Mouse (Mus musculus) ovary, postnatal 14 days (tissue): Measurements from ENCODE around the gene Ccdc28b.
A peak's percentile ranks its signal among the peaks of the same experiment; 100 is the strongest.

ENCODE experiments used
- DNase-seq: peaks from one replicate; pipeline ENCODE4 v3.0.0; 2022; ENCODE audit warnings: low spot score

Ccdc28b gene

DNA sequence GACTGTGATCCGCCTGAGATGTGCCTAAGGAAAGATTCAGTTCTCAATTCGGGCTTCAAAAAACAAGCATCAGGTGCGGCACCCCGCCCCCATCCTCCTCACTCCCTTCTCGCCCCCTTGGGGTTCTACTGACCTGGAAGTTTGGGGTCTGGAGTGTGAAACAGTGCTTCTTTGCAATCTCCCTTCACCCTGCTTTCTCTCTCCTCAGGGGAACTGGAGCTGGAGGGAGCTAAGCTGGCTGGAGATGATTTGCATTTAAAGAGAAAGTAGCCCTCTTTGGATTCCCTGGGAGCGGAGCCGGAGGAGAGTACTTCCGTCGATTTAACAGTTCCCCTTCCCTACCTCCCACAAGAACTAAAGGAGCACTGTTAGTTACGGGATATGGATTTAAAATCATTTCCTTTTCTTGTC lies at the start of gene Ccdc28b:
Gene Ccdc28b, minus strand, starts transcription at position 267 of the 411 bp plus-strand sequence.
- DNase-seq, result no peak

DNA sequence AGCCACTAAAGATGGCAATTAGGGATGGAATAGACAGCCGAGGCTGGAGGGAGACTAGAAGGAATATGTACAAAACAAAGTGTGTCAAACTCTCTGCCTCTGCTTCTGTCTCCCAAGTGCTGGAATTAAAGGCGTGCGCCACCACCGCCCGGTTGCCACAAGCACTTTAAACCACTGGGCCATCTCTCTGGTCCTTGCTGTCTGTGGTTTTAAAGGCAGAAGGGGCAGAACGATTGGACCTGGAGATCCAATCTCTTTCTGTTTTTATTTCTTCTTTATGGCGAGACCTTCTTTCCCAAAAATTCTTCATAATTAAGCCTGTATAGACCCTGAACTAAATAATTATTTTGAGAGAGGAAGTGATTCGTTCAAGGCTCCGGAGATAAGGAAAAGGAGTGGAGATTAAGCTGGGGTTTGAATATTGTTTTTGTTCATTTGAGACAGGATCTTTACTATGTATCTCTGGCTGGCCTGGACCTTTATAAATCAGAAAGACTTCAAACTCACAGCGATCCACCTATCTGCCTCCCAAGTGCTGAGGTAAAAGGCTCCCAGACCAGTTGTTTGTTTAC lies 49.2 kb upstream of the Ccdc28b start:
- no peak for DNase-seq

DNA sequence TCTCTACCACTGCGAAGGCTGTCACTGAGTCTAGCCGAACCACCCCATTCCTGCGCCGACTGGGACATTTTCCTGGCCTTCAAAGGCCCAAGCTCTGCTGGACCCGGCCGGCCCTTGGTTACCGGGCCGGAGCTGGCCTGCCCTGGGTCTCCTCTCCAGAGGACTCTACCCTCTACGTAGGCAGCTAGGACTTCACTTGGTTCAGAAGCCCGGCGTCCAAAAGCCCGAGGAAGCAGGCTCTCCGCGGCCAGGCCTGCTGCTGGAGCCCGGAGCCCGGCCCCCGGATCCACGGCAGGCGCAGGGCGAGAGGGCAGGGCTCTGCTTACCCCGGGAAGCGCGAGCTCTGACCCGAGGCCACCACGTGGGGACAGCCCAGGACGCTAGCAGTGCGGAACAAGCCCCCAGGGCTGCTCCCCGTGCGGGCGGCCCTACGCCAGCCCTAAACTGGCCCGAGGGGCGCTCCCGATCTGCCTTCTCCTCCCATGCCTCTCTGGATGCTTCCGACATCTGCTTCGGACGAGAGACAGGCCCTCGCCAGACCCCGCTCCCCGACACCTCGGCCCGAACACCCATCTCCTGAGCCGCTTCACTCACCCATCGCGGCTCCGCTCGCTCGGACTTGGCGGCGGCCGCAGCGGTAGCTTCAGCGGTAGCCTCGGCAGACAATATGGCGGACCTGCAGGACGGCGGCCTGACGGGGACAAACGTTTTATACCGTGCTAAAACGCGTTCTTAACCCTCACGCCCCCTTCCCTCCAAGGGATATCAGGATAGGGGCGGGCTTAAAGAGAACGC lies 48.5 kb upstream of the Ccdc28b start, which contains the start of gene Kpna6:
Gene Kpna6, minus strand, starts transcription at position 685 of the 795 bp plus-strand sequence.
- DNase-seq, result peak; percentile 88

DNA sequence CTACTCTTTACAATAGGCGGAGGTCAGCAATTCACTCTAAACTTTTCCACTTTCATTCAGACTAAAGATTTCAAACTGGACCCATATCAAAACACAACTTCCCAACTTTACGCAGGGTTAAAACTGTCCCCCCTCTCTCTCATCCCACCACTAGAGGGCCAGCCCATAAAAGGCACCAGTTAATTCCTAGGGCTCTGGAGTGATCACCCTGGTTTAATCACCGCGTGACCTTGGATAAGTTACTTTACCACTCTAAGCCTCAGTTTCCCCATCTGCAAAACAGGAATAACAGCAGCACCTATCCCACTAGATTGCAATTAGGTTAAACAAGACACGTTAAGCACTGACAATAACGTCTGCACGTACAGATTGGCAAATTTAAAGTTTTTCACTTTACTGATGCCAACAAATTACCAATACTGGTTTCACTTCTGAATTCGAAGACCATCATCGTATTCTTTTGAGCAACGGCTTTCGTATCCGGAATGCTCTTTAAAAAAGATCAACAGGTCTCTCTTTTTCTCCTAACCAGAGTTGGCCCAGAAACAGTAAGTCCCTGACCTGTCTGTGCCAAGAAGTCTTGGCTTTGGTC lies 47.8 kb upstream of the Ccdc28b start:
- DNase-seq, result peak; percentile 24

DNA sequence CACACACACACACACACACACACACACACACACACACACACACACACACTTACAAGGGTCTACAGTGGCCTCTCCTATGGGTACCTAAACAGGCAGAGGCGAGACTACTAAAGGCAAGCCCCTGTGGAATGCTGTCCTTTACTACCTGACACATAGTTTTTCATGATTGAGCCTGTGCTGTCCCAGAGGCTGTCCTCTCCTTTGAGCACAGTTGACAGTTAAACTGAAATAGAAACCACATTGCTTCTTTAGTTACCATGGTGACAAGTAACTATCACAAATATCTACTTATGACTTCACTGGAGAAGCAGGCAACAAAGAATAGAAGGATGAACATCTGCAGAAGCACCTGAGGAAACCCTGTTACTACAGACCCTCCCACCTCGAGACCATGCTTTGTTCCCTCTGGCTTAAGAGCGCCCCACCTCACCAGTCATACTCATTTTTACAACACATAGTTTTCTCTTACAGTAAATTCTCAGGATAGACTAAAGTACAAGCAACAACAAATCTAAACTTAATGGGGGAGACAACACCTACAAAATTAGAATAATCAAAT lies 38.6 kb upstream of the Ccdc28b start:
- no peak for DNase-seq

DNA sequence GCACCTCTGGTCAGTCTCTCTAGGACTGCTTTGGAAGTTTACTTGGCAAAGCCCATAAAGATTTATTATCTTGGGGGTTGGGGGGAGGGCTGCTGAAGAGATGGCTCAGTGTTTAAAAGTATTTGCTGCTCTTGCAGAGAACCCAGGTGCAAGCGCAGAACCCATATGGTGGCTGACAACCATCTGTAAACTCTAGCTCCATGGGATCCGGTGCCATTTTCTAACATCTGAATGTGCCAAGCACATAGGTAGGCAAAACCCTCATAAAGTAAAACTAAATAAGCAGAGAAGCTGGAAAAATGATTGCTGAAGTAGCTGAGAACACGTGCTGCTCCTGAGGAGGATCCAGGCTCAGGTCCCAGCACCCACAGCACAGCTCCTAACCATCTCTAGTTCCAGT lies 37.8 kb upstream of the Ccdc28b start:
- DNase-seq, result no peak

DNA sequence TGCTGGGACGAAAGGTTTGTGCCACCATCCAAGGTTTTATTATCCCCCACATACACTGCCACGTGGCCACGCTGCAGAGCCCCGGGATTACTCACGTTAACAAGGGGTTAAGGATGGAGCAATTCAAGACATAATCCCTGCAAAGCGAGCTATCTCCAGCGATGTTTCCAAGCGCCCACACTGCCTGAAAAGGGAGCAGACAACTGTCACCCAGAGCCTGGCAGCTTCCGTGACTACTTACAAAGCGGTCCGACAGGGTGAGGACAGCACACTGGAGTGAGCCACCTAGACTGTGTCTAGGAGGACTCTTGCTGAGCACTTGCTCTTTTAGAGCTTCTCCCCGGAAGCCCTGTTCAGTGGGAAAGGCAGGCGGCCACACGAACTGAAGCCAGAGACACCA lies 31.0 kb upstream of the Ccdc28b start:
- DNase-seq, result no peak

DNA sequence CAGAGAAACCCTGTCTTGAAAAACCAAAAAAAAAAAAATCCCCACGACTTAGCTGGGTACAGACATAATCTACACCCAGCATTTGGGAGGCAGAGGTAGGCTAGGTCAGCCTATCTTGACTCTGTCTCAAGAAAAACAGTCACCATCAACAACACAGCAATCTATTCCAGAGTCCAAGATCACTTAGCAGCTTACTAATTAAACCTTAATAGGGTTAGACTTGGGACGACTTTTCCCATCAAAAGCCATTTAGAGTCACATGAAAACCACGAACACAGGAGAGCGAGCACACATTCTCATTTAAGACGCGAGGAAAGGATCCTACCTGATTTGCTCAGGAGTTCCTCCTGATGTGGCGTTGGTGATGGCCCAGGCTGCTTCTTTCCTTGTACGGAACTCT lies 26.6 kb upstream of the Ccdc28b start:
- no peak for DNase-seq

DNA sequence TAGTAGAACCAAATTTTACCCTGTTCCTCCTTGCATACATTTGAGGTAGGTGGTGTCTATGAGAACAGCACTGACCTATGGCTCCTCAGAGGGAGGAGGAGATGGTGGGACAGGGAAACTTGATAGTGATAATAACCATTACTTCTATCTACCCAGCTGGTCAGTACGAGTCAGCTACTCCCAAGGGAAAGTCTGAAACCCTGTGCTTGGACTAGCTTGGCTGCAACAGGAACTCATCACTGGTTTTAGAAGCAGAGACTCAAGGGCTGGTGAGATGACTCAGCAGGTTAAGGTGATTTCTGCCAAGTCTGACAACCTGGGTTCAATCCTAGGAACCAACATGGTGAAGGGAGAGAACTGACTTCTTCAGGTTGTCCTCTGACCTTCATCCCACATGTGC lies 24.9 kb upstream of the Ccdc28b start:
- no peak for DNase-seq

DNA sequence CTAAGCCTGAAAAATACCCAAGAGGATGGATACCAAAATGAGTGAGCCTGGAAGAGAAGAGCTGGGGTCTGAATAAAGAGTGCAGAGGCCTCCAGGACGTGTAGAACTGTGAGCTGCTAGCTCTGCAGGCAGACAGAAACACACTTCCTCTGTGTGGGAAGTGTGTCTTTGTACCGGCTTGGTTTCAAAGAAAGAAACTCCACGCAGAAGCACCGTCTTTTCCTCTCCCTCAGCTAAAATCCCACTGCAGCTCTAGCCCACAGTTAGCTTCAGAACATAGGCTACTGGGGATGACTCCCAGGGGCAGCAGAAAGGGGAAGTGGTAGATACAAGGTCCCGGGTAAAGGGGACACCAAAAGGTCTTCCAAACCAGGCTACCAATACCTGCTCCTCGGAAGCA lies 21.5 kb upstream of the Ccdc28b start:
- DNase-seq, result no peak

DNA sequence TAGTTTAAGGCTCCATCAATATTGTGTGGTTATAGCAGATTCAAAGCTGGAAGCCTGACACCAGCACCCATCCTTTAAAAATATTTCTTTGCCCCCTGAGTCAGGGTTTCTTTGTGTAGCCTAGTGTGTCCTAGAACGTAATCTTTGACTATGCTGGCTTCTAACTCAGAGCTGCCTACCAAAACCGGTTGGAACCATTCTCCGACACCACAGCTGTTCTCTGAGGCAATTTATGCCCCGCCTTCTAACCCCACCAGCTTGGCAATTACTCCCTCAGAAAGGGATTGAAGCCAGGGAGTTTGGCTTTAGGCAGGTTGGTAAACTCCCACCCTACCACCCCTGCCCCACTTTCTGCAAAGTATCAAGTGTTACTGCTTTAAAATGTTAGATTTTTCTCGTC lies 18.0 kb upstream of the Ccdc28b start:
- no peak for DNase-seq

DNA sequence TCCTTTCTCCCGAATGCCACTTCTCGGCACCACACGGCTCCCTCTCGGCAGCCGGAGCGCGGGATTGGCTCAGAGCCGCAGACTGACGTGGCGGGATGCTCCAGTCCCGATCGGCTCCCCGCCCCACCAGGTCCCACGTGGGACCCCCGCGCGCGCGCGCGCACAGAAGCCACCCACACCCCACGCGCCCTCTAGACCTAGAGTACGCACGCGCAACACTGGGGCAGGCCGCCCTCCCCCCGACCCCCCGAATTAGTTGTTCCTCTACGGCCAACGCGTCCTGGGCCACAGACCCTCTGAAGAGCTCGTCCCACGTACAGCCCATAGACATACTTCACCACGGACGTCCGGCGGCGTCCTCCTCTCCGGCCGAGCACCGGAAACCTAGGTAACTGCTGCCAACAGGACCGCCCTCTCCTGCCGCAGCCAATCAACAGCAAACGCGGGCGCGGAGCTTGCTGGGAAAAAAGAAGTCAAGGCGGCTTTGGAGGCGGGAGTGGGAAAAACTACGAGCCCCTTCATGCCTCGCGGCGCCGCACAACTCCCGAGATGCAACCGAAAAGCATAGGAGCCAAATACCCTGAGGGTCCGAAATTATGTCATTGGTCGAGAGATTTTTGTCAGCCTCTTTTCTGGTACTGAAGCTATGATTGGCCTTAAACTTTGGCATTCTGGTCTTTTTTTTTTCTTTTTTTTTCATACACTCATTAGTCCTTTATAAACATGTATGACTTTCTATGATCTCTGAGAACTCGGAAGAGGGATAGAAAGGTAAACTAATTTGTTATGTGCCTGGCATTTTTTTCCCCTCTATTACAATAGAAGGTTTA lies 17.1 kb upstream of the Ccdc28b start, which contains the start of gene Txlna:
Gene Txlna, minus strand, starts transcription at position 428 of the 830 bp plus-strand sequence.
- peak; percentile 89 for DNase-seq

DNA sequence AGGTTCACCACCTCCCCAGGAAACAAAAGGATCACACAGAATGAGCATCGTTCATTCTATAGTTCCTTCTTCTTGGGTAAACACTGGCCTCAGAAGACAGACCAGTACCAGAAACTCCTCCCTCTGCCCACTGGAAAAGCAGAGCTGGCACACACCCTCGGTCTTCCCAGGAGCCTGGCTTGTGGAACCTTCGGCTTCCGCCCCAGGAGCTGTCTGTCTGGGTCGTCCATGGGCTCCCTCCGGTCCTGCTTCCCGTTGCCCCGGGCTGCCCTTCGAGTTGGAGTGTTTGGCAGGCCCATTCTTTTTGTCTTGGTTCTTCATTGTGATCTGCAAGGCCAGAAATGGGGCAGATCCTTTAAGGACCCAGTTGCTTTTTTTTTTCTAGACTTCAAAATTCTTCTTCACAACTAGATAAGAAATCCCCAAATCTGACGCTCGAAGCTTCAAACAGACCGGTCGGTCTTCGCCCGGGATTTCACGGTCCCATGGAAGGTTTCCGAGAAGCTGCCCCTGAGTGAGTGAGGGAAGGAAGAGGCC lies 16.4 kb upstream of the Ccdc28b start:
- peak; percentile 21 for DNase-seq

DNA sequence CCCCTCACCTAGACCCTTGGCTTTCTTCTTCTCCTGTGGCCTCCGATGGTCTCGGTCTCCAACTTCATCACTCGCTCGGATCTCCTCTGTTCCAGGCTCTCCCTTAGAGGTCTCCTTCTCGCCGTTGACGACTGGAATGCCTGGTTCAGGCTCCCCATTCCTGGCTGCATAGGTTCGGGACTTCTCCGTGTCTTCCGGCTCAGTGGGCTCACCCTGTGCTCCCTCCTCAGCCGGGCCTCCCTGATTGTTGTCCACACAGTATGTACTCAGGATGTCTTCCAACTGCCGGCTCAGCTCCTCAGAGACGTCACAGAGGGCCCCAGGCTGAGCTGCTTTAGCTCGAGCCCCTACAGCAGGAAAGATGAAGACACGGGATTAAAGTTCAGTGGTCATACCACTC lies 15.5 kb upstream of the Ccdc28b start:
- no peak for DNase-seq

DNA sequence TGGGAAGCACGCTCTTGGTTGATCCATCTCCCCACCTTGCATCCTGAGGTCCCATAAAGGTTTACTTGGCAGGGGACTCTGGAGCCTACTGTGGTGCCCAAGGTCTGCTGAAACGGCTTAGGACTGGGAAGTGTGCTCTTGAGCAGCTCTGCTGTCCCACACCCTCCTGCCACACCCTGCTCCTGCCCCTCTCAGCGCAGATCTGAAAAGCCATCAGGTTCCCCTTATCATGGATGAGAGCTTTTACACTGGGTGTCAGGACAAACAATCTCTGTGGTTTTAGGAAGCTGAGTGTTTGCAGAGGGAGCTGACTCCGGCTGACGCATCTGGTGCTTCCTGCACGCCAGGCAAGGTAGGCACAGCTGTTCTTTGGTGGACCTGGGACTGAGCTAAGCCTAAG lies 10.1 kb upstream of the Ccdc28b start:
- DNase-seq, result no peak

DNA sequence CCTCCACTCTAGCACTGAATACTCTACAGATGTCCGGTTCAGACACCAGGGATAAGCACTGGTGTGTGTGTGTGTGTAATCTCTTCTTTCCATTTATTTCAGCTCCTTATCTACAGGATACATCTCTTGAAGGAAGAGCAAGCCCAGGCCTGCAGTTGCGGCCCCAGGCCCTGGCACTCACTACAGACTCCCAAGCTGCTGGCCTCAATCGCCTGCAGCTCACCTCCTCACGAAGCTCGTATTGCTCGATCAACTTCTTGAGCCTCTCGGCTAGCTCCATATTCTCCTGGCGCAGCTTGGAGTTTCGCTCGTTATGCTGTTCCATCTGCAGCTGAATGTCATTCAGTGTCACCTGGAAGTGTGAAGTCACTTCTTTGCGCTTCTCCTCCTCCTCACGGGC lies 8.1 kb upstream of the Ccdc28b start:
- DNase-seq, result no peak

DNA sequence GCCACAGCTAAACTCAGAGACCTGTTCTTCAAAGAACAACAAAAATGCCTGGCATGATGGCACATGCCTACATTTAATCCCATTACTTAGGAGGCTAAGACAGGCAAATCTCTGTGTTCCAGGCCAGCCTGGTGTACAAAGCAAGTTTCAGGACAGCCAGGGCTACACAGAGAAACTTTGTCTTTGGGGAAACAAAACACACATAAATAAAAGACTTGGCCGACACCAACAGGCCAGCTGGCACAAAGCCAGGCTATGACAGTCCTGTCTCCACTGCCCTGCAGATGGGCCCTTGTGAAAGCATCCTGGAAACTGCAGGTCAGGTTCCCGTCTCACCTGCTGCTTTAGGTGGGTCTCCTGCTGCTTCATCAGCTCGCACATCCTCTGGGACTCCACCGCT lies 7.2 kb upstream of the Ccdc28b start:
- DNase-seq, result no peak

DNA sequence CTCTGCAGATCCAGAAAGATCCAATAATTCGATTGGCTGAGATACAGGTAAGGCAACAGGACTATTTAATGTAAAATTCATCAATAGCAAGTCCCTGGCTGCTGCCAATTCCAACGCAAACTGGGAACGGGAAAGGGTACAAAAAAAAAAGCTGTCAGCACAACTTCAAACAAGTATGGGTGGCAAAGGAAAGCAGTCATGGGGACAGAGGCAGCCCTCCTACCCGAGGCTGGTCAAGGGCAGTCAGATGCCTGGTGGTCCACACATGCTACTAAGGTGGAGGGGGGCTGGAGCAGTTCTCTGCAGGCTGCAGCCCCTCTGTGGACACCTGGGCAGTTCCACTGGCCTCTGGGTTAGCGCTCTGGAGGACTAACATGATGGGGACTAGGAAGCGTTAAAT lies 2.3 kb upstream of the Ccdc28b start:
- no peak for DNase-seq

DNA sequence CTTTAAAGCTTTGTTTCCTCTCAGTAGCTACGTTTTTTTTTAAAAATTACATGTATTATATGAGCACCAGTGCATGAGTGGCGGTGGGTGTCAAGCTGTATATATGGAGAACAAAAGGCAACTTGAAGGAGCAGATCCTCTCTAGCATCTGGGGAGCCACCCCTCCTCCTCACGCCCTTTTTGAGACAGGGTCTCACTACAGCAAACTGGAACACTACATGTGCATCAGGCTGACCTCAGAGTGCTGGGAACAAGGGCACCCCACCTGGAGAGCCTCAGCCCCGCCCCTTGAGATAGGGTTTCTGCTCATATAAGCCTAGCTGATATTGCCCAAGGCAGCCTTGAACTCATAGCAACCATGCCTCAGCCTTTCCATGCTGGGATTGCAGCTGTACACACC lies 1.7 kb upstream of the Ccdc28b start:
- DNase-seq, result no peak

DNA sequence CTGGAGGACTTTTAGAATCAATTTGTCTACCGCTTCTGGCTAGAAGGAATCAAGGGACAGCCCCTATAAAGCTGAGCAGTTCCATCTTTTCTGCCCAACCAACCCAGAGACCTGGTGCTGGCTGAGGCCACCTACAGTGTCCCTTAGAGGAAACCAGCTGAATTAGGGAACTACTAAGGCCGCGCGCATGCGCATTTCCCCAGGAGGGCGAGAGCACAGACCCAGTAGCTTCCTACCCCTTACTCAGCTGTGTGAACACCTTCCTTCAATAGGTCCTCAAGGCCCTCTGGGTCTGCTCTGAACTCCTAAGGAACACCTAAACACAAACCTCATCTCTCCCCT lies 1.3 kb upstream of the Ccdc28b start:
- DNase-seq, result no peak

DNA sequence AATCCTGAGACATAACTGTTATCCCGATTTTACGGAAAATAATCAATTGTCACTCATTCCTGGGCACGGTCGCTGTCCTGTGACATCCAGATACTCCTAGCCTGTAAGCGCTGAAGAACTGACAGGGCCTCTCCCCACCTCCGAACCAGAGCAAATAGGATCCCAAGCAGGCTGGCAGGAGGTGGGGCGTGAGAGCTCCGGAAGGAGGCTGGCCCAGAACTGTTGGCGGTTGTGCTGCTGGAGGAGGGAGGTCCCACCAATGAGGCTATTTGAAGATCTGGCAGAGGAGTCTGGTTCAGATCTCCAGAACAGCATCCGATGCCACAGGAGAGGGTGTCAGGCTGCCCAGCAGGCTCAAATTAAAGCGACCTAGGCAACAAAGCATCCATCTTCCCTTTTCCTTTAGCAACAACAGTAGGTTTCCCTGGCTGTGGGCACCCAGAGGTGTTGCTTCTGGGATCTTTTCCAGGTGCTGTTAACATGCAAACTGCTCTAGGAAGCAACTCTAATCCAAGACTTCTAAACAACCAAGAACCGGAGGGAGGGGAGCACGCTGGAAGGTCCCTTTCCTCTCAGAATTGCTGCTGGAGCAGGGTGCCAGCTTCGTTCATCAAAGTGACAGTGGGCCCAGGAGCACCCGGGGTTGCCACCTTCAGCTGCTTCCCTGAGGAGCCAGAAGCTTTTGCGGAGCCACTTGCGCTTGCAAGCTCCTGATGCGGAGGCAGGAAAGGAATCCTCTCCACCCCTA lies 708 bp upstream of the Ccdc28b start:
- DNase-seq, result peak; percentile 62
